12 mouse cellular contexts compared by ENCODE assay signal in the genomic region with DNA sequence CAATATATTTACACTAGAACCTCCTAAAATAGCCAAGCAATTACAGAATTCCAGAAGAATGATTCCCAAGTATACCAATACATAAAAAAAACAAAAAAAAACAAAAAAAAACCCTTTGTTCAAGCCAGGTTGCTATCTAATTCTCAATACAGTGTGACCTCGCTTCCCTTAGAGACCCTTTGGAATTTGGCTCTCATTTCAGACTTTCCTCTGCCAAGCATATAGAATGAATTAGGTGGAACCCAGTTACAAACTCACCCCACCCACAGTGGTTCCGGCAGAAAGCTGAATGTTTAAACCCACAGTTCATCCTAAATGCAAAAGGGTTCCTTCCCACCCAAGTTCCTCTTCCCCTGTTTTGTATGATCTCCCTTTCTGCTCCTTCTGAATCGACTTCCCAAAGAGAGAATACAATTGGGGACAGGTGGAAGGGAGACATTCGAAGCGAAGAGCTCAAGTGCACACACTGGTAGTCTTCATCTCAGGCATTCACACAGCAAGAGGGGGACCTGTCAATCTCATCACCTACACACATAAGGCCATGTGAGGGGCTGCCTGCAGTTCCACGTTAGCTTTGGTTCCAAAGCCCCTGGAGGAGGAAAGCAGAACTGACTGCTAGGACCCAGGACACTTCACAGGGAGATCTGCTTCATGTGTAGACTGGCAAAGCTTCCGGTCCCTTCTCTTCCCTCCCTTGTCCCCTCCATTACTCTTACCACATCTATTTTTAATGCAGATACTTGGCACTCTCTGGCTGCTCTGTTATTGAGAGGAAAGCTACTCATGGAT.
A peak's percentile ranks its signal among the peaks of the same experiment; 100 is the strongest.
DNase-seq lines count a peak whose midpoint lies in the region; ATAC-seq and TF ChIP-seq lines count a peak whose summit lies in the region.
"Had no signal": no experiment of that assay in that cellular context is flagged by ENCODE, and none has a peak within 500 bp of the region (broad histone marks: within the 10 kb centered on the region; RNA-seq: fewer than 3 reads in every experiment).

No protein-coding gene starts in this region.

- H3K4me1 ChIP-seq in heart, embryonic 10.5 days: peaks cover 20% of the 10 kb centered on the region
- H3K4me1 ChIP-seq in lung, embryonic 14.5 days (ENCODE audit: insufficient read depth): peaks cover 21% of the 10 kb centered on the region
- peaks cover 35% of the 10 kb centered on the region for H3K4me1 ChIP-seq in limb, embryonic 11.5 days (ENCODE audit: control insufficient read depth, insufficient read depth, low read length)
- peaks cover under 1% of the 10 kb centered on the region for H3K4me1 ChIP-seq in stomach, postnatal 0 days (replicated peaks; ENCODE audit: control insufficient read depth, insufficient read depth)
- no peaks in the 10 kb centered on the region; the same call in 1 of the 2 replicates for H3K4me1 ChIP-seq in liver, embryonic 11.5 days (replicated peaks; ENCODE audit: control insufficient read depth, insufficient read depth, low read length)

- TF ChIP-seq EP300 in stomach, postnatal 0 days (optimal IDR thresholded peaks at IDR 0.05): no peak

- DNase-seq in heart, embryonic 10.5 days (ENCODE audit: low spot score): no peak
- no peak for DNase-seq in heart, adult 18-20 months
- no peak for DNase-seq in lung, embryonic 14.5 days
- DNase-seq in lung, postnatal 14 days: no peak
- DNase-seq in limb, embryonic 11.5 days (ENCODE audit: low spot score): no peak
- DNase-seq in stomach, postnatal 0 days (ENCODE audit: low spot score): no peak
- no peak for DNase-seq in liver, embryonic 11.5 days (ENCODE audit: low spot score)
- no peak for DNase-seq in adrenal gland, adult 8-10 months
- DNase-seq: cerebellum, adult 8-10 months; right cerebral cortex, postnatal 4 days had no signal

- H3K36me3 ChIP-seq in heart, embryonic 10.5 days: no peaks in the 10 kb centered on the region
- H3K36me3 ChIP-seq in lung, embryonic 14.5 days (ENCODE audit: insufficient read depth): no peaks in the 10 kb centered on the region
- no peaks in the 10 kb centered on the region for H3K36me3 ChIP-seq in limb, embryonic 11.5 days (ENCODE audit: control insufficient read depth, insufficient read depth, low read length)
- no peaks in the 10 kb centered on the region for H3K36me3 ChIP-seq in stomach, postnatal 0 days (ENCODE audit: control insufficient read depth, insufficient read depth, low read length)
- H3K36me3 ChIP-seq in liver, embryonic 11.5 days (ENCODE audit: control insufficient read depth, insufficient read depth, low read length): no peaks in the 10 kb centered on the region

- H3K4me2 ChIP-seq in lung, embryonic 14.5 days: no peak overlapping the region
- H3K4me2 ChIP-seq in limb, embryonic 11.5 days (ENCODE audit: low read depth, severe bottlenecking): no peak overlapping the region
- no peak overlapping the region for H3K4me2 ChIP-seq in stomach, postnatal 0 days (replicated peaks; ENCODE audit: low read depth)
- H3K4me2 ChIP-seq in liver, embryonic 11.5 days: no peak overlapping the region

- no peaks in the 10 kb centered on the region for H3K27me3 ChIP-seq in heart, embryonic 10.5 days (ENCODE audit: insufficient read depth, poor library complexity, severe bottlenecking)
- H3K27me3 ChIP-seq in lung, embryonic 14.5 days (ENCODE audit: insufficient read depth, low read length): no peaks in the 10 kb centered on the region
- no peaks in the 10 kb centered on the region for H3K27me3 ChIP-seq in limb, embryonic 11.5 days (ENCODE audit: control insufficient read depth, insufficient read depth, low read length)
- H3K27me3 ChIP-seq in stomach, postnatal 0 days (ENCODE audit: control insufficient read depth, insufficient read depth, low read length): no peaks in the 10 kb centered on the region
- no peaks in the 10 kb centered on the region for H3K27me3 ChIP-seq in liver, embryonic 11.5 days (replicated peaks; ENCODE audit: control insufficient read depth, insufficient read depth, low read length)

- WGBS in heart, embryonic 10.5 days: 71% methylated on average over 7 of the region's 7 CpGs
- 59% methylated on average over 7 of the region's 7 CpGs for WGBS in lung, embryonic 14.5 days
- WGBS in limb, embryonic 11.5 days: 75% methylated on average over 7 of the region's 7 CpGs
- 66% methylated on average over 7 of the region's 7 CpGs for WGBS in stomach, postnatal 0 days
- 66% methylated on average over 7 of the region's 7 CpGs for WGBS in liver, embryonic 11.5 days

- peak; percentile 42 for TF ChIP-seq CTCF in lung, embryonic 14.5 days (IDR thresholded peaks at IDR 0.05; ENCODE audit: low read depth)
- TF ChIP-seq CTCF in stomach, postnatal 0 days (IDR thresholded peaks at IDR 0.05; ENCODE audit: low read depth): peak; percentile 31

- no peak overlapping the region for H3K4me3 ChIP-seq in heart, embryonic 10.5 days
- no peak overlapping the region for H3K4me3 ChIP-seq in lung, embryonic 14.5 days (ENCODE audit: low read depth, low read length)
- H3K4me3 ChIP-seq in limb, embryonic 11.5 days (ENCODE audit: low read depth, low read length): no peak overlapping the region
- no peak overlapping the region for H3K4me3 ChIP-seq in stomach, postnatal 0 days (ENCODE audit: low read depth, low read length)
- H3K4me3 ChIP-seq in liver, embryonic 11.5 days (ENCODE audit: low read depth, low read length): no peak overlapping the region

- no peak overlapping the region for H3K9ac ChIP-seq in lung, embryonic 14.5 days
- H3K9ac ChIP-seq in limb, embryonic 11.5 days (ENCODE audit: low read length): no peak overlapping the region
- no peak overlapping the region for H3K9ac ChIP-seq in stomach, postnatal 0 days (ENCODE audit: low read length)
- no peak overlapping the region for H3K9ac ChIP-seq in liver, embryonic 11.5 days (ENCODE audit: low read depth, low read length)

- no peak for ATAC-seq in lung, embryonic 14.5 days (ENCODE audit: insufficient read depth)
- ATAC-seq in limb, embryonic 11.5 days (ENCODE audit: insufficient number of reproducible peaks, low FRiP score, low TSS enrichment, low read depth): no peak
- no peak for ATAC-seq in stomach, postnatal 0 days (ENCODE audit: low FRiP score, low TSS enrichment)
- no peak for ATAC-seq in liver, embryonic 11.5 days (replicated peaks; ENCODE audit: low FRiP score)
- ATAC-seq: hindbrain, embryonic 16.5 days had no signal

- H3K27ac ChIP-seq in heart, embryonic 10.5 days: 0 out of 2 replicates have a peak overlapping the region, but pooled peaks have one; percentile 56
- H3K27ac ChIP-seq in lung, embryonic 14.5 days (ENCODE audit: low read depth): peak overlapping the region; percentile 54; the same call in 1 of the 2 replicates
- peak overlapping the region; percentile 21; the same call in 1 of the 2 replicates for H3K27ac ChIP-seq in limb, embryonic 11.5 days (replicated peaks; ENCODE audit: low read depth, low read length)
- peak overlapping the region; percentile 30; the same call in 1 of the 2 replicates for H3K27ac ChIP-seq in stomach, postnatal 0 days (replicated peaks)
- no peak overlapping the region for H3K27ac ChIP-seq in liver, embryonic 11.5 days (ENCODE audit: low read depth, low read length)
- H3K27ac ChIP-seq: macrophage had no signal

- H3K9me3 ChIP-seq in heart, embryonic 10.5 days: no peaks in the 10 kb centered on the region
- H3K9me3 ChIP-seq in lung, embryonic 14.5 days (ENCODE audit: low read depth, low read length): no peaks in the 10 kb centered on the region
- no peaks in the 10 kb centered on the region for H3K9me3 ChIP-seq in limb, embryonic 11.5 days (ENCODE audit: control insufficient read depth, low read length)
- no peaks in the 10 kb centered on the region for H3K9me3 ChIP-seq in stomach, postnatal 0 days (ENCODE audit: control insufficient read depth, low read length)
- no peaks in the 10 kb centered on the region for H3K9me3 ChIP-seq in liver, embryonic 11.5 days (ENCODE audit: control insufficient read depth, low read length)
